Mouse (Mus musculus): ENCODE results near the gene Itpkb. TPM values are rescaled to one million over a fixed set of nuclear protein-coding genes. Genes with fewer than 3 reads are reported as not detected.

The Itpkb gene
- polyA plus RNA-seq, 1 experiment from 2014 or later: 11.2 TPM

DNA sequence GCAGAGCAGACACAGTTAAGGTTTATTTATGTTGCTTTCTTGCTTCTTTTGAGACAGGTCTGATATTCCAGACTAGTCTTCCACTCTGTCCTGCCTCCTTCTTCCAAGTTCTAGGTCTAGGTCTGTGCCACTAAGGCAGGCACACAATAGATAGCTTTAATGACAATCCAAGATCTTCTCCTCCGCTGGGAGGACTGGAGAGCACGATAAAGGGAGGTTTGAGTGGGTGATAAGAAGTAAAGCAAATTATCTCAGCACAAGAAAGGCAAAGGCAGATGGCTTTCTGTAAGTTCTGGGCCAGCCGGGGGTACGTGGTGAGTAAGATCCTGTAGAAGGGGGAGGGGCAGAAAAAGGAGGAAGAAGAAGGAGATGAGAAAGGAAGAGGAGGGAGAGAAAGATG is 12.8 kb upstream of the Itpkb start:
- no peaks in the 10 kb centered on the region for H3K36me3 ChIP-seq
- ATAC-seq (ENCODE audit: insufficient number of reproducible peaks, insufficient read depth, low FRiP score, low TSS enrichment, low read depth): no peak

DNA sequence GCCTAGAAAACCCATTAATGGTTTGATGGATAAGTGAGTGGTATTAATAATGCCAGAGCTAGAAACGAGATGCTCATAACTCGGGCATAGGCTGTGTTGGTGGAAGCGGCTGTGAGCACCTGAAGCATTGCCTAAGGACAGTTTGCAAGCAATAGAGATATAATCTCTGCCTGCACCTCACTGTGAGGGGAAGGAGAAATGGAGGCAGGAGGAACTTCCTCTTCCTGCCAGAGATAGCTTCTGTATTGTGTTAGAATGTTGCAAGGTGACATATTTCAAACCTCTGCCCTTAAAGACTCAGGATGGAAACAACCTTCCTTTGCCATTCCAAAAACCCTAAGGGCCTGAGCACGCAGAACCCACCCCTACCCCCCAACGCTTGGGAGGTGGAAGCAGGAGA is 11.9 kb upstream of the Itpkb start:
- Histone ChIP-seq H3K27me3 (no peaks in the 10 kb centered on the region), H3K9ac (no peak overlapping the region), H3K4me1 (peaks cover 13% of the 10 kb centered on the region), H3K9me3 (no peaks in the 10 kb centered on the region), H3K4me3 (no peak overlapping the region), H3K36me3 (no peaks in the 10 kb centered on the region), H3K4me2 (no peak overlapping the region), H3K27ac (no peak overlapping the region)
- WGBS: 84% methylated on average over 5 of the region's 5 CpGs
- ATAC-seq (ENCODE audit: insufficient number of reproducible peaks, insufficient read depth, low FRiP score, low TSS enrichment, low read depth): no peak

More for the DNA sequence above, 12.8 kb upstream of the Itpkb start:
- Histone ChIP-seq H3K4me1 (peaks cover 22% of the 10 kb centered on the region), H3K27ac (no peak overlapping the region), H3K9ac (no peak overlapping the region), H3K9me3 (no peaks in the 10 kb centered on the region), H3K4me2 (no peak overlapping the region), H3K27me3 (no peaks in the 10 kb centered on the region), H3K4me3 (no peak overlapping the region)
- WGBS: 80% methylated on average over 4 of the region's 4 CpGs

DNA sequence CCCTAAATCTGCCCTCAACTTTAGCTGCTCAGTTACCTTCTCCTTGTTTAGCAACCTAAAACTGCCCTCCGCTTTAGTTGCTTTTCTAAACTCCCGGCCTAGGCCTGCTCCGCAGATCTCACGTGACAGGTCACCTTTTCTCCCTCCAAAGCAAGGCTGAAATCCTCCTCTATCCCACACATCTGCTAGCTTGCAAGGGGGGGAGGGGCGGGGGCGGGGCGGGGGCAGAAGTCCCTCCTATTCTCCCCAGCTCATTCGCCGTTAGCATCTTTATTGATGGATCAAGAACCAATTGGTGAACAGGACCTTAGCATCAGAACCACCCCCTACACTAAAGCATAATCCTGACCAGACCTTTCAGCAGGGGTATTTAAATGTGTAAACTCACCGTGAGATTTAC is 10.4 kb upstream of the Itpkb start:
- no peak overlapping the region for H3K27ac ChIP-seq
- H3K4me3 ChIP-seq: no peak overlapping the region
- ATAC-seq (ENCODE audit: insufficient number of reproducible peaks, insufficient read depth, low FRiP score, low TSS enrichment, low read depth): 0 out of 2 replicates have a peak, but pooled peaks have one; percentile 59
- H3K9me3 ChIP-seq: no peaks in the 10 kb centered on the region
- 7% methylated on average over 10 of the region's 10 CpGs for WGBS
- H3K27me3 ChIP-seq: no peaks in the 10 kb centered on the region
- H3K4me2 ChIP-seq: peak overlapping the region; percentile 33
- no peak overlapping the region for H3K9ac ChIP-seq
- H3K36me3 ChIP-seq: no peaks in the 10 kb centered on the region
- H3K4me1 ChIP-seq: peaks cover 5% of the 10 kb centered on the region; the same call in 1 of the 2 replicates

DNA sequence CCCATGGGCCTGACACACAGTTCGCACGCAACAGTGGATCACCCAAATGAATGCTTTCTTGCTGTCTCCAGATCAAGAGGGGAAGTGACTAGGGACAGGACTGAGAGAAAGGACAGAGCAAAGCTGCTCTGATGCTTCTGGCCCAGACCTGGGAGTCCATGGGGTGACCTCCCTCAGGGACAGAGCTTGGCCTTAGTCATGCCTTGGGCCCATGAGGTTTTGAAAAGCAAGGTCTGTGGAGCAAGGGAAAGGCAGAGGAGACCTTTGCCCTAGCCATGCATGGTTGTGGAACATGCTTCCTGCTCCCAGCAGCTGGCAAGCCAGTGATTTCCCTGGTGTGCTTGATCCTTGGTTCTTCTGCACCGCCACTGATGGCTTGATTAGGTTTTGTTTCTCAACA is 7.4 kb upstream of the Itpkb start:
- H3K36me3 ChIP-seq: no peaks in the 10 kb centered on the region
- H3K4me1 ChIP-seq: peaks cover 5% of the 10 kb centered on the region; the same call in 1 of the 2 replicates
- H3K27ac ChIP-seq: no peak overlapping the region
- 95% methylated on average over 3 of the region's 3 CpGs for WGBS
- H3K9me3 ChIP-seq: no peaks in the 10 kb centered on the region
- no peak for ATAC-seq (ENCODE audit: insufficient number of reproducible peaks, insufficient read depth, low FRiP score, low TSS enrichment, low read depth)
- no peak overlapping the region for H3K4me2 ChIP-seq
- H3K27me3 ChIP-seq: no peaks in the 10 kb centered on the region
- H3K9ac ChIP-seq: no peak overlapping the region
- no peak overlapping the region for H3K4me3 ChIP-seq

DNA sequence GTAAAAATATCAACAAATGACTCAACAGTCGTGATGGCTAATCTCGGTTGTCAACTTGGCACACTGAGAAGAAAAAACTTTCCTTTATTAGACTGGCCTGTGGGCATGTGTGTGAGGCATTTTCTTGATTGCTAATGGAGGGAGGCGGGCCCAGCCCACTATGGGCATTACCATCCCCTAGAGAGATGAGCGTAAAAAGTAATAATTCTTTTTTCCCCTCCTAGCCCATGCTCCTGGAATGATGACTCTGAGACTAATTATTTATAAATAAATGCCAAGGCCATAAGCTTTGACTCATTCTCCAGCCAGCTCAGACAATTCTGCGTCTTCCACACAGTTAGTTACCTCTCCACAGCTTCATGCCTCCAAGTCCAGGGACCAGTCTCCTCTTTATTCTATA is 6.8 kb upstream of the Itpkb start:
- Histone ChIP-seq H3K9ac (no peak overlapping the region), H3K4me1 (peaks cover 7% of the 10 kb centered on the region), H3K27ac (no peak overlapping the region), H3K36me3 (no peaks in the 10 kb centered on the region), H3K4me3 (no peak overlapping the region), H3K4me2 (no peak overlapping the region), H3K9me3 (no peaks in the 10 kb centered on the region), H3K27me3 (no peaks in the 10 kb centered on the region)
- WGBS: 89% methylated on average over 5 of the region's 5 CpGs
- no peak for ATAC-seq (ENCODE audit: insufficient number of reproducible peaks, insufficient read depth, low FRiP score, low TSS enrichment, low read depth)

DNA sequence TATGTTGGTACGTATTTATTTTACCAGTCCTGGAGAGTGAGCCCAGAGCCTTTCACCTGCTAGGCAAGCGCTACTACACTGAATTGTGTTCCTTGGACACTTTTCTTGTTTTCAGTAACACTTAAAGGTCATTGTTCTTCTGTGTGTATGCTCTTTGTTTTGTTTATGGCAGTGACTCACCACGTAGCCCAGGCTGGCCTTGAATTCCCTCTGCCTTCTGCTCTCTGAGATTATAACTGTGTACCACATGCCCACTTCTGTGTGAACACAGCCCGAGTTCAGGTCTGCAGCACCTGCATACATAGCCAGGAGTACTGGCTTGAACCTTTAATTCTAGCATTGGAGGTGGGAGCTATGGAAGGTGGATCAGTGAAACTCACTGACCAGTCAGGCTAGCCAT is 6.0 kb upstream of the Itpkb start:
- Histone ChIP-seq H3K27ac (no peak overlapping the region), H3K9me3 (no peaks in the 10 kb centered on the region), H3K9ac (no peak overlapping the region), H3K4me2 (no peak overlapping the region), H3K36me3 (no peaks in the 10 kb centered on the region), H3K4me3 (no peak overlapping the region), H3K27me3 (no peaks in the 10 kb centered on the region), H3K4me1 (peaks cover 15% of the 10 kb centered on the region)
- no peak for ATAC-seq (ENCODE audit: insufficient number of reproducible peaks, insufficient read depth, low FRiP score, low TSS enrichment, low read depth)
- WGBS: 87% methylated on average over 4 of the region's 4 CpGs

DNA sequence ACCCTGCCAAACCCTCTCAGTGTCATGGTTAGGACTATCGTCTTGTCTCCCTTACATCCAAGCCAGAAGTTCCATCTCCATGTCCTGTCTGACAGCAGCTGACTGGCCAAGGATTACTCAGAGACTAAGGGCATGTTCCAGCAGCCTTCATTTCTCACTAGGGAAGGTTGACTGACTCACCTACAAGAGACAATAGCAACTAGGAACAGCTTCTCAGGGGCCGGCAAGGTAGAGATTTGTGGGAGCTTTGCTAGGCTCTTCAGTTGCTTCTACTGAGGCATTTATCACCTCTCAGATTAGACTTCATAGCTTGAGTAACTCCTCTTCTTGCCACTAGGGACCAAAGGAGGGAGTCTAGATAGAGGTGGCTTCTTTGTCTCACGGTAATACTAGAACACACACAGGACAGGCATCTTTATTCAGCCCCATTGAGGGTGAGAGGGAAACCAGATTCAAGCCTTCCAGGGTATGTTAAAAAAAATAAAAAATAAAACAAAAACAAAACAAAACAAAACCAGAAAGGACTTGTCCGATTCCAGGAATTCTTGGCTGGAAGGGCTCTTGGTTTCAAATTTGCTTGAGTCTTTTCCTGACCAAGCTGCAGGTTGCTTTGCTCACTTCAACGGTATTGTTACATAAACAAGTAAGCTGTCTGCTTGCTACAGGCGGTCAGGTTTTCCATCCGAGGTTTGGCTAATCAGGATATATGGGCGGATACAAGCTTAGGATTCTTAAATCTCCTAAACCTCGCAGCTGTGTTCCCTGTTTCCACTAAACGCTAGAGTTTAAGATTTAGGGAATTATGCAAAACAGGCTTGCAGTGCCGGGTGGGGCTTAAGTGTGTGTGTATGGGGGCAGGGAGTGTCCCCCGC is 1.3 kb upstream of the Itpkb start:
- Histone ChIP-seq H3K27me3 (peaks cover 12% of the 10 kb centered on the region), H3K9ac (peak overlapping the region; percentile 61), H3K27ac (peak overlapping the region; percentile 93), H3K4me1 (peaks cover 39% of the 10 kb centered on the region), H3K36me3 (peaks cover 17% of the 10 kb centered on the region), H3K4me3 (peak overlapping the region; percentile 26), H3K9me3 (no peaks in the 10 kb centered on the region), H3K4me2 (peak overlapping the region; percentile 99)
- no peak for ATAC-seq (ENCODE audit: insufficient number of reproducible peaks, insufficient read depth, low FRiP score, low TSS enrichment, low read depth)
- 12% methylated on average over 12 of the region's 12 CpGs for WGBS

DNA sequence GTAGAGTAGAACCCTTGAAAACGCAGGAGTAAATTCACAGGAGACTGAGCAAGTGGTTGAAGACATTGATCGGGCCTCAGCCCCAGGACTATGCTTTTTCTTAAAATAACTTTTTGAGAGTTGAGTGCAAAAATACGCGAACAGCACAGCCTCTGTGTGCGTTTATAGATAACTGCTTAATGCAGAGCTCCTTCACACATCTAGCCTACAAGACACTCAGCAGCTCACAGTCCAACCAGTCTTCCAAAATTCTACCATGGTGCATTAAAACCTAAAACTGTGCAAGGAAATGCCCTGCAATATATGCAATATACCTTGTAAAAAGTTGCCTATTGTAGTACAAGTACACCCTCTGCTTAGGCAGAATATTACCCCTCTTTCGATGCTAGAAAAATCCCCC is 579 bp upstream of the Itpkb start:
- WGBS: 4% methylated on average over 6 of the region's 6 CpGs
- peak overlapping the region; percentile 93 for H3K27ac ChIP-seq
- H3K36me3 ChIP-seq: peaks cover 22% of the 10 kb centered on the region
- H3K4me3 ChIP-seq: peak overlapping the region; percentile 26
- H3K4me2 ChIP-seq: peak overlapping the region; percentile 99
- H3K4me1 ChIP-seq: peaks cover 46% of the 10 kb centered on the region
- peak overlapping the region; percentile 61 for H3K9ac ChIP-seq
- ATAC-seq (ENCODE audit: insufficient number of reproducible peaks, insufficient read depth, low FRiP score, low TSS enrichment, low read depth): no peak
- peaks cover 12% of the 10 kb centered on the region for H3K27me3 ChIP-seq
- H3K9me3 ChIP-seq: no peaks in the 10 kb centered on the region

DNA sequence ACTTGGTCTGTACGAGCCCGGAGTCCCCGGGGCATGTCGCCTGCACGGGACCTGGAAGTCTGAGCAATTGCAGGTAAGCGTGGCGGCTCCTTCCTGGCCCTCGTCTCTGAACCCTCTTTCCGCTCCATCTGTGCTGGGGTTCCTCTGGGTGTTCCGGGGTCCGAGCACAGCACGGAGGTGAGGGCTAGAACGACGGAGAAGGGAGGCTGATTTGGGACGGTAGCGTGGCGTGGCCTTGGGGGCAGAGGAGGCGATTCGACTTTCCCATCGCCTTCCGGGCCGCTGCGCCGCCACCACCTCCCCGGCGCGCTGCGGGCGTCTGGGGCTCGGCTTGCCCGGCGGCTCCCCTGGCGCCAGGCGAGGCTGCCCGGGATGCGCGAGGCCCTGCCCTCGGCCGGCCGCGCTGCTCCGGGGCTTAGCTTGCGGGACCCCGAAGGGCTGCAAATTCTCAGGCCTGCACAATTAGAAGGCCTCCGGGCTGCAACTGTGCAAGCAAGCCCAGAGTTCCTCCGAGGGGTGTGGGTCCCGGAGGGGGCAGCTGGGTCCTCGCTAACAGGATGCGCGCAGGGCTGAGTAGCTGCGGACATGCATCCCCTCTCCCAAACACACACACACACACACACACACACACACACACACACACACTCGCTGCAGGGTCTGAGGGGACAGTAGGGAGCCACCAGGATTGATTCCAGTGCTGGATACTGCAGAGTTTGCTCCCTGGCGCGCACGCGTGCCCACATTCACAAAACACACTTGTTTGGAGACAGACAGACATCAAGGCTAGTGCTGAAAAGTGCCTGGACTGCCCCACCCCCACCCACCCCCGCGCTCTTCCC is 641 bp downstream of the Itpkb start:
- ATAC-seq (ENCODE audit: insufficient number of reproducible peaks, insufficient read depth, low FRiP score, low TSS enrichment, low read depth): 0 out of 2 replicates have a peak, but pooled peaks have one; percentile 23
- under 1% methylated on average over 54 of the region's 58 CpGs for WGBS
- Histone ChIP-seq H3K9ac (peak overlapping the region; percentile 88), H3K4me3 (peak overlapping the region; percentile 66), H3K36me3 (peaks cover 22% of the 10 kb centered on the region), H3K4me2 (peak overlapping the region; percentile 99), H3K9me3 (no peaks in the 10 kb centered on the region), H3K27ac (peak overlapping the region; percentile 97), H3K4me1 (peaks cover 58% of the 10 kb centered on the region), H3K27me3 (peaks cover 12% of the 10 kb centered on the region)

DNA sequence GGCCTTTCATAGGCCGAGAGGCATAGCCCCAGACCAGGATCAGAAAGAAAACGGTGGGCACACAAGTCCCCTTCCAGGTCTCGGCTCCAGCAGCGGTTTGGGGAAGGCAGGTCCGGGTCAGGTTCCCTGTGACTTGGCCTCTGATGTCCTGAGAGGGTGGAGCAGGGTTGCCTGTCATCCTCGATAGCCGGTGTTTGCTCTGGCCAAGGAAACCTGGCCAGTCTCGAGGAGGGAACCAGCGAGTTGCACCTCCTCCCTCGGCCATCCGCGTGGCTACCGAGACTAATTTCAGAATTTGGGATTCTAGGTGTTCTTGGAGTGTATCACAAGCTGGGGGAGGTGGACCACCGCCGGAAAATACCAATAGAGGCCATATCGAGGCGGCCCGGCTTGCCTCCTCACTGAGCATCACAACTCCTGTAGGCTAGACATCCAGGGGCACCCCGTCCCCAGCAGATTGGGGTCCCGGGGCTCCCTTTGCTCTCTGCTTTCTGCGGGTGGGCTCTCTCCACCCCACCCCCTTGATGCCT is 1.3 kb downstream of the Itpkb start:
- peak overlapping the region; percentile 88 for H3K9ac ChIP-seq
- peaks cover 65% of the 10 kb centered on the region for H3K4me1 ChIP-seq

More for the DNA sequence above, 1.3 kb downstream of the Itpkb start:
- Histone ChIP-seq H3K27me3 (peaks cover 12% of the 10 kb centered on the region), H3K36me3 (peaks cover 26% of the 10 kb centered on the region), H3K4me2 (peak overlapping the region; percentile 99), H3K4me3 (peak overlapping the region; percentile 66), H3K9me3 (no peaks in the 10 kb centered on the region), H3K27ac (peak overlapping the region; percentile 97)
- WGBS: under 1% methylated on average over 21 of the region's 21 CpGs
- 0 out of 2 replicates have a peak, but pooled peaks have one; percentile 3 for ATAC-seq (ENCODE audit: insufficient number of reproducible peaks, insufficient read depth, low FRiP score, low TSS enrichment, low read depth)

Data from embryonic facial prominence, embryonic 13.5 days (tissue).